In the genomic region with DNA sequence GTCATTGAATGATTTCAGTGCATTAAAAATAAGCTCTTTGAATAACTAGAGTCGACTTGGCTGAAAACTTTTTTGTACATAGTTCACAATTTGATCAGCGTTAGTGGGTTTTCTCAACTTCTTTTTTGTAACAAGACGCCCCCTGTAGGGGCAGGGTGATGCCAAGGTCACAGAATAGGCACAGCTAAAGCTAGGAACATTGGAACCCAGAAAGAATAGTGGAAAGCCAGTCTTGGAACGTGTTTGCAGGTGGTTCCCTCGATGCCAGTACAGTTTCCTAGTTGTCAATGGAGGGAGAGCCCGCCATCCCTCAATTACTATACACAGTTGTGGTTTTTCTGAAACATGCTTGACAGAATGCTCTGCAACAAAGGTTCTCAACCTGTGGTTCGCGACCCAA, we compare ENCODE assay signal across 7 mouse cellular contexts. TPM values are rescaled to one million over a fixed set of nuclear protein-coding genes. Genes with fewer than 3 reads are reported as not detected.
DNase-seq lines count a peak whose midpoint lies in the region; ATAC-seq and TF ChIP-seq lines count a peak whose summit lies in the region.

No protein-coding gene starts in this region.

- H3K4me1 ChIP-seq in E14TG2a.4 (replicated peaks; ENCODE audit: low read depth, low read length), result peaks cover 27% of the 10 kb centered on the region
- H3K4me1 ChIP-seq in heart, postnatal 0 days (ENCODE audit: control insufficient read depth, insufficient read depth), result peaks cover 24% of the 10 kb centered on the region
- H3K4me1 ChIP-seq in midbrain, embryonic 10.5 days, result peaks cover 80% of the 10 kb centered on the region

- DNase-seq in brain, embryonic 14.5 days (ENCODE audit: low read depth), result peak; percentile 40
- DNase-seq in heart, postnatal 0 days (ENCODE audit: low spot score), result no peak
- peak; percentile 29 for DNase-seq in midbrain, embryonic 10.5 days (ENCODE audit: low spot score)
- no peak for DNase-seq in left cerebral cortex, postnatal 25 days (ENCODE audit: low spot score in 2 of 2)
- no peak for DNase-seq in adrenal gland, postnatal 10 days
- no peak for DNase-seq in adrenal gland, adult (ENCODE audit: inconsistent age in 2 of 2, low spot score in 1 of 2)

- H3K9ac ChIP-seq in heart, postnatal 0 days (replicated peaks; ENCODE audit: low read depth, low read length), result peak overlapping the region; percentile 65

- H3K27ac ChIP-seq in heart, postnatal 0 days (ENCODE audit: low read depth), result peak overlapping the region; percentile 81
- H3K27ac ChIP-seq in midbrain, embryonic 10.5 days (replicated peaks), result peak overlapping the region; percentile 87; the same call in 1 of the 2 replicates

- H3K4me2 ChIP-seq in heart, postnatal 0 days (ENCODE audit: low read depth, low read length), result peak overlapping the region; percentile 71

- peak overlapping the region; percentile 86 for H3K4me3 ChIP-seq in E14TG2a.4 (replicated peaks; ENCODE audit: low read length)
- H3K4me3 ChIP-seq in heart, postnatal 0 days (ENCODE audit: low read depth, low read length), result peak overlapping the region; percentile 76
- H3K4me3 ChIP-seq in midbrain, embryonic 10.5 days, result peak overlapping the region; percentile 78

- WGBS in heart, postnatal 0 days, result 24% methylated on average over 8 of the region's 8 CpGs
- WGBS in midbrain, embryonic 10.5 days, result 13% methylated on average over 8 of the region's 8 CpGs

- H3K36me3 ChIP-seq in E14TG2a.4 (ENCODE audit: insufficient read depth, low read length), result no peaks in the 10 kb centered on the region
- H3K36me3 ChIP-seq in heart, postnatal 0 days (replicated peaks; ENCODE audit: control insufficient read depth, insufficient read depth, low read length), result no peaks in the 10 kb centered on the region
- no peaks in the 10 kb centered on the region for H3K36me3 ChIP-seq in midbrain, embryonic 10.5 days

- peaks cover 73% of the 10 kb centered on the region for H3K27me3 ChIP-seq in E14TG2a.4 (ENCODE audit: insufficient read depth, low read length)
- H3K27me3 ChIP-seq in heart, postnatal 0 days (ENCODE audit: control insufficient read depth, insufficient read depth, low read length), result no peaks in the 10 kb centered on the region
- H3K27me3 ChIP-seq in midbrain, embryonic 10.5 days (ENCODE audit: low read depth, poor library complexity, severe bottlenecking), result peaks cover 72% of the 10 kb centered on the region

- TF ChIP-seq CTCF in E14TG2a.4 (conservative IDR thresholded peaks at IDR 0.05; ENCODE audit: low read length), result no peak
- no peak for TF ChIP-seq CTCF in brain, embryonic 14.5 days (IDR thresholded peaks at IDR 0.05; ENCODE audit: borderline replicate concordance, extremely low read depth, insufficient read depth, insufficient read length)
- TF ChIP-seq CTCF in heart, postnatal 0 days (IDR thresholded peaks at IDR 0.05; ENCODE audit: low read depth), result no peak

- intact Hi-C loops in left cerebral cortex, postnatal 25 days (cut with DNase I), result no loop called here

- no peak for TF ChIP-seq POLR2A in brain, embryonic 14.5 days (IDR thresholded peaks at IDR 0.05; ENCODE audit: borderline replicate concordance, extremely low read depth, insufficient read depth, insufficient read length, poor library complexity, severe bottlenecking)

- no peak for ATAC-seq in heart, postnatal 0 days (ENCODE audit: insufficient read depth, low read depth)

- TF ChIP-seq EP300 in heart, postnatal 0 days (IDR thresholded peaks at IDR 0.05; ENCODE audit: low read depth), result no peak

- no peaks in the 10 kb centered on the region for H3K9me3 ChIP-seq in E14TG2a.4 (ENCODE audit: low read length)
- no peaks in the 10 kb centered on the region for H3K9me3 ChIP-seq in heart, postnatal 0 days (replicated peaks; ENCODE audit: control insufficient read depth, low read length)
- no peaks in the 10 kb centered on the region for H3K9me3 ChIP-seq in midbrain, embryonic 10.5 days (replicated peaks)

RNA-seq across cellular contexts. Expression of gene Plce1, which starts 1.0 kb away (rescaled TPM):
- polyA plus RNA-seq in brain, embryonic 14.5 days (2012; rRNA removed), result 4.9 and 6.2 TPM in 2 replicates
- 18.2 and 32.1 TPM in 2 replicates for total RNA-seq in heart, postnatal 0 days (2014; rRNA removed; ENCODE audit: low replicate concordance)
- 5.2 and 5.7 TPM in 2 replicates for polyA plus RNA-seq in heart, postnatal 0 days (2015; fragmentation: Nextera tagmentation; extraction: Ambion mirVana)
- polyA plus RNA-seq in midbrain, embryonic 10.5 days (2016; fragmentation: Nextera tagmentation; extraction: Ambion mirVana), result 3.1 and 3.9 TPM in 2 replicates
- 1 to 10 TPM; 6.2 to 9.1 TPM for total RNA-seq in left cerebral cortex, postnatal 25 days (2021)
- total RNA-seq in adrenal gland, postnatal 10 days (2021), result 10 to 100 TPM in 1 of 2 experiments, 1 to 10 TPM in 1; 8.8 to 11.0 TPM

Comparison
In these comparisons a context has a peak if more than half of its experiments do, and no peak if none do; other contexts are left out.
1. DNase-seq: peak in brain, embryonic 14.5 days (single experiment) and midbrain, embryonic 10.5 days (single experiment); none in heart, postnatal 0 days (single experiment), left cerebral cortex, postnatal 25 days (0 of 2), adrenal gland, postnatal 10 days (single experiment) and adrenal gland, adult (0 of 2).
2. Peak in every context shown above with its lines, with median percentiles within 50 percentile points of each other: H3K4me3 ChIP-seq.